Mouse (Mus musculus): Measurements from ENCODE around the gene Pnpla2. TPM values are rescaled to one million over a fixed set of nuclear protein-coding genes. Genes with fewer than 3 reads are reported as not detected.
A peak's percentile ranks its signal among the peaks of the same experiment; 100 is the strongest.
"Not testable (repeated sequence)": the region's sequence is repeated elsewhere in the genome, so short reads cannot be mapped to it uniquely, and the experiment has no call there.

Pnpla2 gene
- polyA plus RNA-seq, 3 experiments from 2014 or later: 49.4 to 68.0 (median 63.9) TPM

- ATAC-seq: no peak
These were observed 22.8 kb upstream of the Pnpla2 start for GRCm38 (mm10) chr7:141432186-141432611.

GRCm38 (mm10) chr7:141432741-141433516 is 22.1 kb upstream of the Pnpla2 start:
- ATAC-seq: no peak

- no peak for ATAC-seq
These were observed 21.2 kb upstream of the Pnpla2 start for GRCm38 (mm10) chr7:141433517-141434400.

- no peak for ATAC-seq
These were observed 20.5 kb upstream of the Pnpla2 start for GRCm38 (mm10) chr7:141434464-141434863.

GRCm38 (mm10) chr7:141435129-141435855 is 19.7 kb upstream of the Pnpla2 start:
- ATAC-seq: peak; percentile 63

GRCm38 (mm10) chr7:141435856-141436522 is 19.0 kb upstream of the Pnpla2 start:
- no peak for ATAC-seq

GRCm38 (mm10) chr7:141436523-141436892 is 18.5 kb upstream of the Pnpla2 start:
- no peak for ATAC-seq

- peak; percentile 84 for ATAC-seq
These were observed 17.5 kb upstream of the Pnpla2 start, which contains the start of gene Slc25a22 for GRCm38 (mm10) chr7:141437178-141438120. Gene Slc25a22, minus strand, starts transcription at chr7:141437892.

GRCm38 (mm10) chr7:141438201-141438968 is 16.6 kb upstream of the Pnpla2 start:
- no peak for ATAC-seq

- ATAC-seq: no peak
These were observed 15.8 kb upstream of the Pnpla2 start for GRCm38 (mm10) chr7:141439140-141439679.

- ATAC-seq: no peak
These were observed 15.2 kb upstream of the Pnpla2 start for GRCm38 (mm10) chr7:141439811-141440210.

- no peak for ATAC-seq
These were observed 14.4 kb upstream of the Pnpla2 start for GRCm38 (mm10) chr7:141440613-141441012.

GRCm38 (mm10) chr7:141441460-141441859 is 13.5 kb upstream of the Pnpla2 start:
- ATAC-seq: no peak

GRCm38 (mm10) chr7:141442199-141442598 is 12.8 kb upstream of the Pnpla2 start:
- ATAC-seq: no peak

- ATAC-seq: no peak
These were observed 11.7 kb upstream of the Pnpla2 start for GRCm38 (mm10) chr7:141443081-141443821.

- ATAC-seq: peak; percentile 36
These were observed 11.2 kb upstream of the Pnpla2 start, which contains the start of gene Pidd1 for GRCm38 (mm10) chr7:141443828-141444237. Gene Pidd1, minus strand, starts transcription at chr7:141444025.

GRCm38 (mm10) chr7:141446374-141446773 is 8.6 kb upstream of the Pnpla2 start:
- not testable (repeated sequence) for ATAC-seq

- ATAC-seq: peak; percentile 89
These were observed 7.6 kb upstream of the Pnpla2 start, which contains the start of gene Rplp2 for GRCm38 (mm10) chr7:141447110-141447991. Gene Rplp2, plus strand, starts transcription at chr7:141447370.

Data from inflammation-experienced regulatory T-cells, adult 6 months (primary cell).